Mouse (Mus musculus) ES-Bruce4 (cell line): ENCODE data around the gene Pnp2.

Source experiments
- CTCF ChIP-seq: IDR thresholded peaks from one replicate; pipeline ENCODE4 v1.8.1; 2011; ENCODE audit warnings: low read depth, low read length
- EP300 ChIP-seq: IDR thresholded peaks from 2 replicates; pipeline ENCODE4 v1.6.1; 2011; ENCODE audit warnings: low read depth, low read length; ENCODE audit not compliant: insufficient read depth
- POLR2A ChIP-seq: IDR thresholded peaks from one replicate; pipeline ENCODE4 v1.8.1; 2011; ENCODE audit warnings: low read length; ENCODE audit not compliant: insufficient read depth

- TF ChIP-seq CTCF = no peak
- no peak for TF ChIP-seq EP300
- TF ChIP-seq POLR2A = no peak
Measured at GRCm38 (mm10) chr14:51007152-51007801, 51.5 kb downstream of the Pnp2 start, which contains the start of gene Rnase10.
